Mouse (Mus musculus): ENCODE measurements around the gene Brca2.

DNA sequence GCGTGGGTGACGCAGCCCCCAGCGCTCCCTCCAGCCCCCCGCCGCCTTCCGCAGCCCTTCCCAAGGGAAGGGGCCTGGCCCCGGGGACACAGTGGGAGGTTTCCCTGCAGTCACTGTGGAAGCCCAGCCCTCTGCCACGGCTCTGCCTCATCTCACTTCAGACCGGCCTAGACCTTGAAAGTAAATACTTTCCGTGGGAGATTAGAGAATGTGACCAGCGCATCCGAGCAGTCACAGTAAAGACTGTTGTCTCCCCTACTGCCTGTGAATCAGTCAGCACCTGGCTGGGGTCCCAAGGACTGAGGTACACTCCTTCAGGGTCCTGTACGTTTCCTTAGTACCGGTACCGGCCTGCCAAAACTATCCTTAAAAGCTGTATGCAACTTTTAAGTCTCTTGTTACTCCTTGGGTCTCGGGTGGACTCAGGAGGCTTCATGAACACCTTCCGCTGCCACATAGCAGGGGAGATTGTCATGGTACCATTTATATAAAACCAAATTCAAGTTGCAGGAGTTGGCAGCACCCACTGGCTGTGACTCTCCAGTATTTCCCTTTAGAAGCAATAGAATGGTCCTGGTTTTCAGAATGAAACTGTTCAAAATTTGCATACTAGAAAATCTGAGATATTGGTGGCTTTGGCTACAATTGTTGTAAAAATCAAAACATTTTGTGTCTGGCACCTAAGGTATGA is 72.4 kb downstream of the Brca2 start:
- TF ChIP-seq CTCF (IDR thresholded peaks at IDR 0.05; ENCODE audit: low read depth) (no peak), EP300 (IDR thresholded peaks at IDR 0.05; ENCODE audit: low read depth) (no peak)

Data from heart, postnatal 0 days (tissue).